Mouse (Mus musculus) embryonic fibroblast, embryonic 13.5 days (primary cell): ENCODE data around the gene Dapl1.

Source experiments
- CTCF ChIP-seq: IDR thresholded peaks from 2 replicates; pipeline ENCODE4 v1.5.1; 2011; ENCODE audit warnings: mild to moderate bottlenecking, control low read depth, low read length, moderate library complexity, borderline replicate concordance; ENCODE audit not compliant: insufficient read depth
- POLR2A ChIP-seq: IDR thresholded peaks from 2 replicates; pipeline ENCODE4 v1.6.1; 2011; ENCODE audit warnings: low read depth, mild to moderate bottlenecking, control low read depth, low read length, moderate library complexity

DNA sequence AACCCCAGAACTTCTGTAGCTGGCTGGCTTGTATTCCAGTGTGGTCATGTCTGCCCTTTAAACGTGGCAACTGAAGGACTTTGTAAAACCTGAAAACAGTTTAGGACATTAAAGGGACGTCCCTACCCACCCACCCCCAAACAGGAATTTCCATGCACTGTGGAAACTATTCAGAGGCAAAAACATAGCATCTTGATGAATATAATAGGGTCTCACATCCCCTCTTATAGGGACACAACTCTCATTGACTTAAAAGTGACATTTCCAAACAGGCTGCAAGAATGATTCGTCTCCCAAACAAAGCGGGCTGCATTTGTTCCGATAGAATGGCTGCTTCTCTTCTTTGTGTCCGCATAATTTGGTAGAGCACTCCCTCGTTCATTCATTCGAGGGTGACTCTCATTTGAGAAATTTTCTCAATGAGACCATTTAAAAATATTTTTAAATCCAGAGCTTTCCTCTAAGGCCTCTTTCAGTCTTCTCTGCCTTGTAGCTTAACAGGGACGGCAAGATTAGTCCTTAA is 59.2 kb downstream of the Dapl1 start:
- TF ChIP-seq CTCF, result no peak
- TF ChIP-seq POLR2A, result no peak
